Mouse (Mus musculus): Measurements from ENCODE around the gene Bax.

GRCm38 (mm10) chr7:45457204-45458060, 9.3 kb downstream of the Bax start:
- 0 out of 2 replicates have a peak, but pooled peaks have one; percentile 30 for TF ChIP-seq NELFE (IDR thresholded peaks at IDR 0.05; ENCODE audit: low read depth, low read length)
- peak; percentile 49; the same call in 1 of the 2 replicates for TF ChIP-seq POLR2A (IDR thresholded peaks at IDR 0.05; ENCODE audit: low read depth, low read length)
- TF ChIP-seq TCF12 (IDR thresholded peaks at IDR 0.05; ENCODE audit: low read depth, low read length): no peak
- TF ChIP-seq MAFK (IDR thresholded peaks at IDR 0.05; ENCODE audit: insufficient replicate concordance, low read length): peak; percentile 76
- TF ChIP-seq CTCF (conservative IDR thresholded peaks at IDR 0.05 in 1 of 2, IDR thresholded peaks at IDR 0.05 in 1 of 2; ENCODE audit: low read depth in 2 of 2, low read length in 2 of 2): no peak
- no peak for TF ChIP-seq MAX (IDR thresholded peaks at IDR 0.05; ENCODE audit: low read length)
- TF ChIP-seq JUND (conservative IDR thresholded peaks at IDR 0.05; ENCODE audit: low read depth, low read length): no peak
- TF ChIP-seq BHLHE40 (IDR thresholded peaks at IDR 0.05; ENCODE audit: low read depth, low read length): no peak
- no peak for TF ChIP-seq EP300 (IDR thresholded peaks at IDR 0.05; ENCODE audit: low read length)
- no peak for TF ChIP-seq ELF1 (IDR thresholded peaks at IDR 0.05; ENCODE audit: low read depth, low read length)
- TF ChIP-seq POLR2AphosphoS2 (IDR thresholded peaks at IDR 0.05; ENCODE audit: low read depth, low read length): peak; percentile 96
- no peak for TF ChIP-seq ZMIZ1 (IDR thresholded peaks at IDR 0.05; ENCODE audit: low read depth, low read length)
